Mouse (Mus musculus) G1E (cell line): ENCODE data around the gene 1810010H24Rik.

Source experiments
- CTCF ChIP-seq: IDR thresholded peaks from 2 replicates; pipeline ENCODE4 v1.5.1; 2012; ENCODE audit warnings: low read depth, low read length, inconsistent platforms, mixed read lengths
- GATA1 ChIP-seq: IDR thresholded peaks from 2 replicates; pipeline ENCODE4 v1.6.1; 2012; ENCODE audit warnings: borderline replicate concordance, low read length, inconsistent platforms, mixed read lengths
- TAL1 ChIP-seq: conservative IDR thresholded peaks from 2 replicates; pipeline ENCODE4 v1.6.1; 2012; ENCODE audit warnings: low read depth, low read length, inconsistent platforms, mixed read lengths

DNA sequence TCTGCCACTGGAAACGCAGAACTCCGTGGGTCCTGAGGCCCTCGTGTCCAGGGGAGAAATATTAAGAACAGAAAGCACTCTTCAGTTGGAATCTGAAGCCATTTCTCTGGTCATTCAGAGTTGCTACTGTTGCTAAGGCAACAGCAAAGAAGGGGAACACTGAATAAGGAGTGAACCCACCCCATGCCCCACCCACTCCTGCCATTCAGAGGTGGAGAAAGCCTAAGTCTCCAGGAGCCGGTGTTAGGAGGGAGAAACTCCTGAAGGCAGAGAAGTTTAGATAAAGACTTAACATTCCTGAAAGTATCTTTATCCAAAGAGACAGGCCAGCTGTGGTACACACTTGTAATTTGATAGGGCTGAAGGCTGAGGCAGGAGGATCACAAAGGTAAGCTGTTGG, 6.2 kb upstream of the 1810010H24Rik start:
- TF ChIP-seq CTCF (no peak), GATA1 (no peak), TAL1 (no peak)
